Mouse (Mus musculus): ENCODE data around the gene Srpx.
A peak's percentile ranks its signal among the peaks of the same experiment; 100 is the strongest.

Gene Srpx

DNA sequence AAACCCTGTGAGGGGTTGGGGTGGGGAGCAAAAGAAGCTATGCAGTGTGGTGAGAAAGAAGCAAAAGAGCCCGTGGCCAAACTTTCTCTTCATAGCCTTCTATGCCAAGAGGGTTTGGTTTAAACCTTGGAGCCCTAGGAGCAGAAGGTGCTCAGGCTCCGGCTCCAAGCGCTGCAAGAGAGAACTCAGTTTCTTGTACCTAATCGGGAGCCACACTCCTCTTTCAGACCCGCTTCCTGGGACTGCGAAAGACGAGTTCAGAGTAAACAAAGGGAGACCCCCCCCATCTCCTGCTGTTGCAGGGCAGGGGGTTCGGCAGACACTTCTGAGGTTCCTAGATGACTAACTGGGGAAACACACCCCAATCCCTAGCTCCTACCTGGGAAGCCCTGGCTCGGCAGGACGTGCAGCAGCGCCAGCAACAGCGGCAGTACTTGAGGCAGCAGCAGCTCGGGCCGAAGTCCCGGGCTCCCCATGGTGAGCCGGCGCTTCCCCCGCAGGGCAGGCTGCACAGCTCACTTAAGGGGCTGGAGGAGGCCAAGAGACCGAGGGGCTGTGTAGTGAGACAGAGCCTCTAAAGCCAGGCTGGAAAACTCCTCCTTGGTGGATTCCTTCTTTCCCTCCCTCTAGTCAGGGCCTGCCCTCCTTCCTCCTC, at the start of gene Srpx:
TSS of gene Srpx (minus strand) at position 645 of the 655 bp plus-strand sequence.
- no peak for DNase-seq

DNA sequence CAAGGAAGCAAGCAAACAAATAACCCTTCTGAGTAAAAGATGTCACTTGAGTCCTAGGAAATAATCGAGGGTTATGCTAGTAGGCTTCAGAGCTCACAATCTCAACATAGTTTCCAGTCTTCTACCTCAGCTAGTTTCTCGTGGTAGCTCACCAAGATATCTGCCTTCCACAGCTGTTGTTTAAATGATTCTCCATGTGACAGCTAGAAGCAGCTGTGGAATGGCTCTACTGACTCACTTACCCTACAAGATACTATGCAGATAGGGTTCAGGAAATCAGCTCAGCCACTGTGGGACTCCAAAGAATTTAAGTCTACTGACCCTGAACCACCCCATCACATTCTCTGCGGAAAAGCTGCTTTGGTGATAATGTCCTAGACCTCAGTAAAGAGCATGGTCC, 34.9 kb upstream of the Srpx start:
- DNase-seq = no peak

DNA sequence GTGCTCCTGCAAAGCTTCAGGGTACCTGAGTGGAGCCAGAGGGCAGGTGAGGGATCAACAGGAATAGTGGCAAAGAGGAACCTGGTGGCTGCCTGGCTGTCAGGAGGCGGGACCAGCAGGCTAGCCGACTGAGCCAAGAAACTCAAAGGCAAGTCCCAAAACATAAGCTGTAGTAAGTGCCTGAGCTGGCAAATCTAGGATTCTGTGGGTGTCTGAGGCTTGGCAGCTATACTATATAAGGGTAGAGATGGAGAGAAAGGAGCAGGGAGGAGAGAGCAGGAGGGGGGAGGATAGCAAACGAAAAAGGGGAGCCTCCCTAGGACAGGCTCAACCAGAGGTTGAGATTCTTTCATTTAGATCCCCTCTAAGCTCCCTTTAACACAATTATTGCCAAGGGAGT, 1.7 kb downstream of the Srpx start:
- no peak for DNase-seq

DNA sequence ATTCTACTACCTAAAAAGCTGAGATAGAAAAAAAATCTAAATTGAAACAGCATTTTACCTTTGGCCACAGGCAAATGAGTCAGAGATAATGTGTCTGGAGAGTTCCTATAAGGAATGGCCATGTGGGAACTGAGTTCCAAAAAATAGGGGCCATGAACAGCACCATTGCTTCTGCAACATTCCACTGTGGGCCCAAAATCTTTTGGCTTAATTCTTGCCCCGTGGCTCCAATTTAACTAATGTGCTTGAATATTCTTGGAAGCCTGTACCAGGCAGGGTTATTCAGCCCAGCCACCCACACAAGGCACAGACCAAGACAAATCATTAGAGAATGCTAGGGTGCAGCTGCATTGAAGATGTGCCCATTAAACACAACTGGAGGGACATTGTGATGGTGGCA, 6.8 kb downstream of the Srpx start:
- no peak for DNase-seq

DNA sequence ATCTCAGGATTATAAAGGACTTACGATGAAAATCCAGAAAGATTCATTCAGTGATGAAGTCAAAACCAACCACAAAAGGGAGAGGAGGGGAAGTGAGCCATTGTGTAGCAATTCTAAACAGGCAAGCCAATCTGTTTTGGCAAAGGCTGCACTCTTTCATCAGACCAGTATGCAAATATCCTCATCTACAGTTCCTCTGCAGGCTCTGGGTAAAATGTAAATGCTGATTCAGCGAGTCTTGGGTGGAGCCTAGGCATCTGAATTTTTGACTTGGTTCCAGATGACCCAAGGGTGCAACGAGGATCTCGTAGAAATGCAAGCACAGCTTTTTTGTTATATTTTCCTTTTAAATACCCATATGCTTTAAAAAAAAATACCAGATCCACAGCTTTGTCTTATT, 9.0 kb downstream of the Srpx start:
- no peak for DNase-seq

DNA sequence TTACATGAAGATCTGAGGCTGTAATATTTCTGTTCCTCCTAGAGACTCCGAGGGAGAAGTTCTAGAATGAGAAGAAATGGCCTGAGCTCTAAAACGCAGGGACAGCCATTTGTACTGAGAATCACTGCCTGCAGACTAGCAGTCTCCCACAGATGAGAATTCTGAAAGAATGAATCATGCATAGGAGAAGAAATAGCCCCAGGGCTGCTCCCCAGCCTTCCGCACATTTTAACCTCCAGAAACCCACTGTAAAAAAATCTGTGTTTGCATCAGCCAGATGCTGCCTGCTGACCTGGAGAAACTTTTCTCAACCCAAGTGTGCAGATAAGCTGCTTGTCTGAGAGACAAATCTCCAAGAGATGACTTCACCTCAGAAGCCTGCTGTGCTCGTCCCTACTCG, 12.0 kb downstream of the Srpx start:
- DNase-seq = no peak

DNA sequence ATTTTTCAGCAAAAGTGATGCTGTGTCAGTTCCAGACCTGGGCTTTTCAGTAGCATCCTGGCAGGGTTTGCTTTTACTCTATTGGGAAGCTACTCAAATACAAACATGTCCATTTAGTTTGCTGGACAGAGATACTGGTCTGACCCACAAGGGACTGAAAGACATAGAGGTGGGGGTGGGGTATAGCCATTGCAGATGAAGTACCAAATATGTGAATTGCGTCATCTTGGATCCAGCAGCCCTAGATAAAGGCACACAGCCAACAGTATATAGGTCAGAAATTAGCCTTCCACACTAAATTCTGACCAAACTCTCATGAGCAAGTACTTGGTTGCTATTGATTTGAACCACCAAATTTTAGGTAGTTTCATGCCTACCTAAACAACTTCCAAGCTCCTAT, 14.8 kb downstream of the Srpx start:
- DNase-seq = no peak

DNA sequence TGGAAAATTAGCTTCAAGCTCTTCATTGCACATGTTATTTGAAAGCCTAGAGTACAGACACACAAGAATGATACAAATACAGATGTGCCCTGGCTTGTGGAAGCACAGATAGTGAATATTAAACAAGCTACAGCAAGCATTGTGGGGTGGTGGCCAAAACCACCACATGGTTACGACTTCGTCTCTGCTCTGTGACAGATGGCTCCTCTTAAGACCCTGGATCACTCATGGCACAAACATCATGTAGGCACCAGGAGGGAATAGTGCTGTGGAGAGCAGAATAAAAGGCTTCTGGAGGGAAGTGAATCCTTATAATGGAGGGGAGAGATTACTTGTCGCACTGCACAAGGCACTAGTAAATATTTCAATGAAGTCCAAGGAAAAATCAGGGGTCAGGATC, 21.7 kb downstream of the Srpx start:
- DNase-seq = peak; percentile 18

DNA sequence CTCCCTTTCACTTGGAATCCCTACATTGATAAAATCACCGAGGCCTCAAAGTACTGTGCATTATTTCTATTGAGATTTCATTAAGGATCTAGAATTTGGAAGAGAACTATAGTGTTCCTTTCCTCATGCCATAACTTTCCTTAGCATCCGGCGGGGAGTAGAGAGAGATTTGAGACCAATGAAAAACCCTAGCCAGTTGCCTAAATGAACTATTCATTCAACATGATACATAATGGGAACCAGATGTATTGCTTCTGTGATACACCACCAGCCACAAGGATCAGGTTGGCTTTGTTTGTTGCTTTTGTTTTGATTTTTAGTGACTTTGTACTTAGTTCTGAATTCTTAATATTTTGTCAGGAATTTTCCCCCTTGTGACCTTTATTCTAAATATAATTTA, 37.1 kb downstream of the Srpx start:
- DNase-seq = no peak

DNA sequence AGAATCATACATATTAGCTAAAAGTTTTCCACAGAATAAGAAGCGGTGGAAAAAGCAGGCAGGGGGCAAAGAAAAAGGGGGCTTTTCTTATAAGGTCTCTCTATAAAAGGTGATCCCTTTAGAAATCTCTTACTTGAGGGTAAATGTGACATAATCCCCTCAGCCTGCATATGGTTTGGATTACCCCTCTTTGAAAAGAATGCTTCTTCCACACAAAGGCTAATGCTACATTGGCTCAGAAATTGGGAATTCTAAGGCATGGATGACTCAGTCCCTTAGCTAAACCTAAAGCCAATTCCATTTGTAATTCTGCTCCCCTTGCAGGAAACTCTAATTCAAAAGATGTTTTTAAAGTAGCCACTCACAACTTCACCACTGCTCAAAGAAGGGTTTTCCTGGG, 37.5 kb downstream of the Srpx start:
- DNase-seq = no peak

DNA sequence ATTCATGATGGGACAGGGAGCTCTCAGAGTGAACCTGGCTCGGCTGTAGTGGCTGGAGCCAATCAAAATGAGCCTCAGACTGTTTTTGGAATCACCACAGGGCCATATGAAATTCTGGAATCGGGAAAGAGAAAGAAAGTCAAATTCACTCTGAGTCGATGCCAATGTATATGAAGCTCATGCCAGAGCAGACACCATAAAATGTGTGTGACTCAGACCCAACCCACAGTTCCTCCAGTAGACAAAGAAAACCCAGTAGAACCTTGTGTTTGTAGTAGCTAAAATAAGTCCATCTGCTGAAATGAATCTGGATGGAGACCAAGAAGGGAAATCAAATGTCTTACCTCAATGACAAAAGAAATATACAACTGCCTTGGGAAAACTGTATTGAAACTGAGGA, 43.5 kb downstream of the Srpx start:
- no peak for DNase-seq

DNA sequence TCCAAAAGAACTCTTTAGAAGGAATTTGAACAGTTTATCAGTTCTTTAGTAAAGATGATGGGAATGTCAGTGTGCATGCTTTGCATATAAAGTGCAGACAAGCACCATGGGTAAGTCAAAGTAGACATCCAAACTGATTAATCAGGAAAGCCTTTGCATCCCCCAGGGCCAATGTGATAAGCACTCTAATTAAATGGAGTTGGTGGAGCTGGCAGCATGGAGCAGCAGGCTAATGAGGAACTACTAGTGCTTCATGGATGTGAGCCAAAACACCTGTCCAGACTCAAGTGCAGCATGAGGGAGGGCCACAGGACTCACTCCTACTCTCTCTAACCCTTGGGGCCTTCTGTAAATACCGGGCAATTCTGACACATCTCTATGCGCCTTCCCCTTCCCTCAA, 46.0 kb downstream of the Srpx start:
- no peak for DNase-seq

DNA sequence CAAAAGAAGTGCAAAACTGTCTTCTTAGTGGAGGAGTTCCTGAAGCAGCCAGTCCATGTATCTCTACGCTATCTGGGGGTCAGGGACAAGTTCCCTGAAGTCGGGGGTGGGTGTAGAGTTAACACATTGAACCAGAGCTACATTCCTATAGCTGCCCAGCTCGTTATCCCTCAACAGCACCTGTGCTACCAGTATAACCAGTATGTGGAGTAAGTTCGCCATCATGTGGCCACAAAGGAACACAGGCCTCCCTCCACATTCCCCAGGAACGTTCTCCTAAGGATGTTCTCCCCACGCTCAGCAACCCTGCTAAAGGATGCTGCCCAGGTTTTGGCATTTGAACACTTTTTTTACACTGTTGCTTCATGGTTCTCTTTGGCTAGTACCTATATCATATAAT, 46.8 kb downstream of the Srpx start:
- DNase-seq = peak; percentile 33

DNA sequence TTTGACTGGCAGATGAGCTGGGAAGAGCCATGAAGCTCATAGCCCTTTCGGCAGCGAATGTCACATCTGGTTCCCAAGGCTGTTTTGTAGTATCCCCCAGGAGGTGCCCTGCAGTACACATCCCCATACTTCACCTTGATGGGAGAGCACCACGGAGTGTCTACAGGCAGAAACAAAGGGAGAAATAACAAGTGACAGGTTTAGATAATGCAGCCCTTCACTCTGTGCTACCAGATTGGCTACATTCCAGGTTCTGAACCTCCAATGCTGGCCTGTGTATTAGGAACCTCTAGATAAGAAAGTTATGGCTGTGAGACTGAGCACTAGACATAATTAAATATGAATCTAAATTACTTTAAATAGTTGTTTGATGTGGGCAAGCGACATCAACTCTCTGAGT, 48.1 kb downstream of the Srpx start:
- no peak for DNase-seq

DNA sequence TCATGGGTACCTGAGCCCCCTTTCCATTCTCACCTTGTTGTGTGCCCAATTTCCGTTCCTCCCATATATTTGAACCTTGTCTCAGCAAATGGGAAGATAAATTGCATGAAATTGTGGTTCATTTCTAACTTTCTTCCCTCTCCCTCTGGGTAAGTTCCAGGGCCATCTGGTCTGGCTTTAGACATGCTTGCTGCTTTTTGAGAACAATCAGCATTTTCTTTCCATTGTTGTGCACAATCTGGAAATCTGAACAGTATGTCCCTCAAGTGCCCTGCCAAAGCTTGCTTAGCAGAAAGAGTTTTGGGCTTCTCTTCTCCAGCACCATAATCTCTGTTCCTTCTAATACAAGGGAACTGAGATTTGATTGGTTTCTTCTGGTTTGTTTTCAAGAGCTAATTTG, 53.7 kb downstream of the Srpx start:
- DNase-seq = peak; percentile 10

DNA sequence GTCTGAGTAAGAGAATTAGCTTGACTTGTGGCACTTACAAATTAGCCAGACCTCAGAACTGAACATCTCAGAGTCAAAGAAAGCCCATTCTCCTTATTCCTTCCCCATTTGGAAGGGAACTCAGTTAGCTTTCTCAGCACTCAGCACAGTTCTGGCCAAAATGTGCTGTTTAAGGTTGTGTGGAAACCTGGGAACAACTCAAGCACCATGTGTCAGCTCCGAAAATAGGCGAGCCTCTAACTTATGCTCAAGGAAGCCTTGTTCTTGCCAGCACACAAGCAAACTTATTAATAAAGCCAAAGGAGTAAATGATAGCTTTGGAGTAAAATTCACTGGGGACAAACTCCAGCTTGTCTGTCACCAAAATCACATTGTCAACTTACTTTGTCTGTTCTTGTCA, 54.1 kb downstream of the Srpx start:
- DNase-seq = no peak

DNA sequence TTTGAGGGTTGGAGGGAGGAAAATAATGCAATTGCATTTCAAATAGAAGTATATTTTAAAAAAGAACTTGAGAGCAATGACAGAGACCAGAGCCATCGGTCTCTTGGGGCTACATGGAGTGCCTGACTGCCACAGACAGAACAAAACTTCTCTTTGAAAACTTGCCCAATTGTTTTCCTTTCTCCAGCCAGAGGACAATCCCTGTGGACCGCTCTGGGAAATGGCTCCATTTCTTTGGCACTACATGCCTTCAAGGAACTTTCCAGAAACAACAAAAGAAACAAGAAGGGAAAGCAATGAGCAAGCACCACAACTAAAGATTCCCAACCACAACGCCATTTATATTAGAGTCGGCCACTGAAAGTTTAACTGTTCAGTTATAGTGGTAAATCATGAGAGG, 55.3 kb downstream of the Srpx start:
- DNase-seq = no peak

DNA sequence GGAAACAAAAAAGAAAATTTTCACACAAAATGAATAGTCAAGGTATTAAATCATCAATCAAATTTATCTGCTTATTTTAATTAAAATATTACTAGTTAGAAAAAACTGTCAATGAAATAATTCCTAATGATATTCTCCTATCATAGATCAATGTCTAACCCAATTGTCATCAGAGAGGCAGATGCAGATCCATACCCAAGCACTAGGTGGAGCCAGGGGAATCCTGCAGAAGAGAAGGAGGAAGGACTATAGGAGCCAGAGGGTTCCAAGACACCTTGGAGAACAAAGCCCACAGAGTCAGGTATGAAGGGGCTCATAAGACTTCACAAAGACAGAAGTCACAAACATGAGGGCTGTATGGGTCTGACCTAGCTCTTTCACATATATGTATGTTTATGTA, 82.8 kb downstream of the Srpx start:
- no peak for DNase-seq

DNA sequence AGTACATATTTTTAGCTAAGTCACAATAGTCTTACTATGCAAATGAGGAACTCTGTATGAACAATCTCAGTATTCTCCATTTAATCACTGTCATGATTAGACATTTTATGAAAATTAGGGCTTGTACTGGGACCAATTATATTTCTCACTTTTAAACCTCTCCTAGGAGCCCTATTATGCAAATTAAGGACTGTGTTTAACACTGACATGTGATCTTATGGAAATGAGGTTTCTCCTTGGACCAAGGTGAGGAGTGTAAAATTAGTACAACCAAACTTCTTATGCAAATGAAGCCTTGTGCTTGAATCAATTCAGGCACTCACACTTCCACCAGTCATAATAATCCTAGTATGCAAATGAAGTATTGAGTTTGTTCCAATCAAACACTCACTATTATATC, 107.3 kb downstream of the Srpx start:
- DNase-seq = no peak

DNA sequence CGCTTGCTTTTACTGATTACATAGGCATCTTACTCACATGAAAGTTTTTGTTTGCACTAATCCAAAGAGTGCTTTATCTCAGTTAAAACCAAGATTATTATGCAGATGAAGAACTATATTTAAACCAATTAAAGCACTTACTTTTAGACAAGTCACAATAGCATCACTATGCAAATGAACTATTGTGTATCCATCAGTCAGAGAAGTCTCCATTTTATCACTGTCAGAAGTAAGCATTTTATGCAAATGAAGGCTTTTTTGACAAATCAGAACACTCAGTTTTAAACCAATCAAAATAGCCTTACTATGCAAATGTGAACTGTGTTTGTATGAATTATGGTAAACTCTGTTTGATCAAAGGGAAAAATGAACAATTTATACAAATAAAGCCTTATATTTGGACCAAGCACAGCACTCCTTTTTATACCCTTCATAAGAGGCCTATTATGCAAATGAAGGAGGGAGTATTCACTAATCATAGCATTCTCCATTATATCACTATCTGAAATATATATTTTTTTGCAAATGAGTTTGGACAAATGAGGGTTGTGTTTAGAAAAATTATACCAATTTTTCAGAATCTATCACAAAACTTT, 109.7 kb downstream of the Srpx start:
- no peak for DNase-seq

DNA sequence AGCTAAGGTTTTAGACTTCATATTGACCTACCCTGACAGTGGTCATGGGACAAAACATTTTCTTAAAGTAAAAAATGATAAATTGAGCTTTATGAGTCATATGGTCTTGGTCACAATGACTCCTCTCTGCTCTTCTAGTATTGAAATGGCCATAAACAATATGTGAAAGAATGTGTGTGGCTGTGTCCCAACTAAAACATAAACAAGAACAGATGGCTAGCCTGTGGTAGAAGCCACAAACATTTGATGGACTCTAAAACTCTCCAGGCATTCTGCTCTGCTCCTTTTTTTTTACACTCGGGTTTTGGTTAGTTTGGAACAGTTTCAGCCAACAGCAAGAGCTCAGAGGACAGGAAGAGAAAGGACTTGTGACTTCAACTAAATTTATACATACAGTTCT, 111.6 kb downstream of the Srpx start:
- no peak for DNase-seq

DNA sequence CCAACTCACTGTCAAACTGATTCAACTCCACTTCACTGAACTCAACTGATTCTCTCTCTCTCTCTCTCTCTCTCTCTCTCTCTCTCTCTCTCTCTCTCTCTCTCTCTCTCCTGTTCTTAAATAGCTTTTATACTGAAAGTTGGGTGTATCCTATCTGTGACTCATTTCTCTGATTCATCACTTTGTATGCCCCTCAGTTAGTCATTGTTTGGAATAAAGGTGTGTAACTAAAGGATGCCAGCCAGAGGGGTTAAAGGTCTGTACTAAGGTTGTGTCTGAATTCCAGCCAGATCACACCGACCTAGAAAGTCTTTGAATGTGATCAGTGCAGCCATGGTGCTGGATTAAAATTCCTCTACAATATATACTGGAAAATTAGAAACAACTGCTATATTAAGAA, 116.8 kb downstream of the Srpx start:
- no peak for DNase-seq
